Mouse (Mus musculus): ENCODE results near the gene Tmem200c. TPM values are rescaled to one million over a fixed set of nuclear protein-coding genes. Genes with fewer than 3 reads are reported as not detected.

Gene Tmem200c
- polyA plus RNA-seq, 1 experiment, result 3.3 TPM

- Histone ChIP-seq H3K79me3 (ENCODE audit: low read depth) (no peaks in the 10 kb centered on the region), H3K4me3 (ENCODE audit: insufficient read depth, poor library complexity, severe bottlenecking) (no peak overlapping the region), H3K27me3 (ENCODE audit: control insufficient read depth, insufficient read depth, insufficient read length) (no peaks in the 10 kb centered on the region), H3K79me2 (ENCODE audit: control insufficient read depth, insufficient read depth) (no peaks in the 10 kb centered on the region), H3K36me3 (ENCODE audit: control insufficient read depth, insufficient read depth) (no peaks in the 10 kb centered on the region), H3ac (ENCODE audit: control insufficient read depth, insufficient read length, low read depth) (no peak overlapping the region)
- TF ChIP-seq MYOD1 (IDR thresholded peaks at IDR 0.05; ENCODE audit: control insufficient read depth, insufficient read length, low read depth) (no peak), MAX (IDR thresholded peaks at IDR 0.05) (no peak), FOSL1 (IDR thresholded peaks at IDR 0.05; ENCODE audit: insufficient read depth, low read length, poor library complexity, severe bottlenecking) (no peak), CTCF (IDR thresholded peaks at IDR 0.05; ENCODE audit: control insufficient read depth, insufficient read depth, insufficient read length) (no peak), MYOG (IDR thresholded peaks at IDR 0.05; ENCODE audit: control insufficient read depth, extremely low read depth, insufficient read length) (no peak), CEBPB (IDR thresholded peaks at IDR 0.05; ENCODE audit: low read depth) (no peak), USF1 (IDR thresholded peaks at IDR 0.05; ENCODE audit: low read depth) (no peak)
Observed at GRCm38 (mm10) chr17:68881725-68882524, 55.5 kb downstream of the Tmem200c start.

GRCm38 (mm10) chr17:68883474-68884083 is 57.2 kb downstream of the Tmem200c start:
- no peaks in the 10 kb centered on the region for H3K36me3 ChIP-seq (ENCODE audit: control insufficient read depth, insufficient read depth)
- H3K79me3 ChIP-seq (ENCODE audit: low read depth), result no peaks in the 10 kb centered on the region
- no peak overlapping the region for H3K4me3 ChIP-seq (ENCODE audit: insufficient read depth, poor library complexity, severe bottlenecking)
- no peaks in the 10 kb centered on the region for H3K79me2 ChIP-seq (ENCODE audit: control insufficient read depth, insufficient read depth)
- H3K27me3 ChIP-seq (ENCODE audit: control insufficient read depth, insufficient read depth, insufficient read length), result no peaks in the 10 kb centered on the region
- TF ChIP-seq MAX (IDR thresholded peaks at IDR 0.05) (no peak), CEBPB (IDR thresholded peaks at IDR 0.05; ENCODE audit: low read depth) (no peak), MYOD1 (IDR thresholded peaks at IDR 0.05; ENCODE audit: control insufficient read depth, insufficient read length, low read depth) (no peak), MYOG (IDR thresholded peaks at IDR 0.05; ENCODE audit: control insufficient read depth, extremely low read depth, insufficient read length) (no peak), USF1 (IDR thresholded peaks at IDR 0.05; ENCODE audit: low read depth) (no peak), CTCF (IDR thresholded peaks at IDR 0.05; ENCODE audit: control insufficient read depth, insufficient read depth, insufficient read length) (no peak), FOSL1 (IDR thresholded peaks at IDR 0.05; ENCODE audit: insufficient read depth, low read length, poor library complexity, severe bottlenecking) (no peak)
- H3ac ChIP-seq (ENCODE audit: control insufficient read depth, insufficient read length, low read depth), result no peak overlapping the region

DNA sequence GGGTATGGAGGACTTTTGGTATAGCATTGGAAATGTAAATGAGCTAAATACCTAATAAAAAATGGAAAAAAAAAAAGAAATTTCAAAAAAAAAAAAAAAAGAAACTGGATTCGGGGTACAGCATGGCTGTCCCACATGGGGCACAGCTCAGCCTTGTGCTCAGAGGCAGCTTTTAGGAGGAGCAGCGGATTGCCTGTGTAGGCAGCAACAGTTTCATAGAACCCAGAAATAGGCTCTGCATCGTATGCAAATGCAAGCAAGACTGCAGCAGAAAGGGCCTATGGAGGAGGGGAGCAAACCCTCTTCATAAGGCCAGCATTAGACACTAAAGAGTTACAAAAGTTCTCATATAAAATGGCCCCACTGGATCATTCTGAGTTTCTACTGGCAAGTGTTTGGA is 64.2 kb downstream of the Tmem200c start:
- Histone ChIP-seq H3K79me3 (ENCODE audit: low read depth) (no peaks in the 10 kb centered on the region), H3ac (ENCODE audit: control insufficient read depth, insufficient read length, low read depth) (no peak overlapping the region), H3K27me3 (ENCODE audit: control insufficient read depth, insufficient read depth, insufficient read length) (no peaks in the 10 kb centered on the region), H3K36me3 (ENCODE audit: control insufficient read depth, insufficient read depth) (no peaks in the 10 kb centered on the region), H3K79me2 (ENCODE audit: control insufficient read depth, insufficient read depth) (no peaks in the 10 kb centered on the region), H3K4me3 (ENCODE audit: insufficient read depth, poor library complexity, severe bottlenecking) (no peak overlapping the region)
- no peak for TF ChIP-seq CEBPB (IDR thresholded peaks at IDR 0.05; ENCODE audit: low read depth)
- TF ChIP-seq MYOG (IDR thresholded peaks at IDR 0.05; ENCODE audit: control insufficient read depth, extremely low read depth, insufficient read length), result no peak
- no peak for TF ChIP-seq CTCF (IDR thresholded peaks at IDR 0.05; ENCODE audit: control insufficient read depth, insufficient read depth, insufficient read length)
- no peak for TF ChIP-seq MYOD1 (IDR thresholded peaks at IDR 0.05; ENCODE audit: control insufficient read depth, insufficient read length, low read depth)
- TF ChIP-seq FOSL1 (IDR thresholded peaks at IDR 0.05; ENCODE audit: insufficient read depth, low read length, poor library complexity, severe bottlenecking), result no peak
- TF ChIP-seq USF1 (IDR thresholded peaks at IDR 0.05; ENCODE audit: low read depth), result no peak
- no peak for TF ChIP-seq MAX (IDR thresholded peaks at IDR 0.05)

Other genes starting within 250 kb of the Tmem200c start
- 41.4 TPM for gene Epb41l3, start 249.1 kb downstream of the Tmem200c start, polyA plus RNA-seq (2012; fragmentation: generic; extraction: Trizol)

Measured in C2C12 (cell line).